Mouse (Mus musculus) CH12F3 (cell line): ENCODE measurements around the gene Mup22.
"Not testable (repeated sequence)": the region's sequence is repeated elsewhere in the genome, so short reads cannot be mapped to it uniquely, and the experiment has no call there.

Experiments
- in situ Hi-C: fragments of 300-500 bp; cut with MboI; formaldehyde crosslinking; loops from 2 replicates; pipeline ENCODE4 v1.14.3; 2020; ENCODE audit warnings: low sequenced_read_pairs

Gene Mup22

GRCm38 (mm10) chr4:60821363-60821762 is at the start of gene Mup22:
TSS of gene Mup22 (minus strand) at chr4:60821463.
- in situ Hi-C loops, result not testable (repeated sequence)

- in situ Hi-C loops, result not testable (repeated sequence)
Measured at GRCm38 (mm10) chr4:60840889-60841288, 19.6 kb upstream of the Mup22 start.
